Mouse (Mus musculus) c-Kit-positive CD71-negative TER-119-negative erythroid progenitor cells, embryonic 14.5 days (primary cell): Measurements from ENCODE around the gene Ripor1.
A peak's percentile ranks its signal among the peaks of the same experiment; 100 is the strongest.

ENCODE experiments used
- DNase-seq: peaks from one replicate; pipeline ENCODE4 v3.0.0-alpha.2; 2013; ENCODE audit warnings: low read depth

The Ripor1 gene

DNA sequence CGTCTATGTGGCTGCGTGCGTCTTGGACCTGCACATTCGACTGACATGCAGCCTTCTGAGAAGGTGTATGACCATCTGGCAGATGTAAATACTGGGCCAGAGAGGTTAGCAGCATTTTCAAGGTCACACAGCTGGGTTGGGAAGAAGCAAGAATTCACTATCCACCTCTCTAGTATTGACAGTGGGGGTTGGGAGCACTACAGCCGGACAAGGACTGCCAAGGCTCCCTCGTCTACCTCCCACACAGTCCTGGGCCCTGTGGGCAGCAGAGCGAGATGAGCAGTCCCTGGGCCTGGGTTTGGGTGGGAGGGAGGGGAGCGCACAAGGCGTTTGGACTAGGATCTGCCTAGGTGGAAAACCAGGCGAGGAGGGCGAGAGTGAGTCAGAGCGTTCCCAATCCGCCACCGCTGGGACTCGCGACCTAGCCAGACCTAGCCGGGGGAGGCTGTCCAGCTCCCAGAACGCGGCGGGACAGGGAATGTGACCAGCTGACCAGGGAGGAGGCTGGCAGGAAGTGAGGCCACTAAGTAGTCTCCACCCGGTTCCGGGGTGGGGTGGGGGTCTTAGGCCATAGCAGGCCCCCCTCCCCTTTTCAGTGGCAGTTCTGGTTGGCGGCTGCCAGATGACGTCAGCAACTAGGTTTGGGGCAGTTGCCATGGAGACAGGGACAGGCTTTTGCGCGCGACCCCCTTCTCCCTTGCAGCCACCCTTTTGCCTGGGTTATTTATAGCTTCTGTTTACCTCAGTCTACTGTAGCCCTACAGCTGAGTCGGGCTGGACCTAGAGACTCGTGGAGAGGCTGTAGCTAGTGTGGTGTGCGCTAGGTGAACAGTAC lies 1.4 kb downstream of the Ripor1 start:
- DNase-seq: no peak

DNA sequence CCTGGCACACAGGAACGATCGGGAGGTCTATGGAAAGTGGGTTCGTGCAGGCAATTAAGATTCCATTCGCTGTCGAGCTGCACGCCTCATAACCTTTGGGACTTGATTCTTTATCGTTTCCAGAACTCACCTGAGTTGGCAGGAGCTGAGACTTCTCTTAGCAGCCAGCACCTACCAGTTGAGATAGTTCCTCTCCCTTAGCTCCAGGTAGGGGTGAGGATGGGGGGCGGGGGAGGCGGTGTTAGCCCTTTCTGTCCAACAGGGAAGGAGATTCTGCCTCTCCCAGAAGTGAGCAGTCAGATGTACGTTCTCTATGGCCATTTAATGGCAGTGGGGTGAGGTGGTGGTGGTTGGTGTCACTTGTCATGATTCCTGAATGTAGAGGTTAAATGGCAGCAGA lies 2.0 kb downstream of the Ripor1 start:
- no peak for DNase-seq

DNA sequence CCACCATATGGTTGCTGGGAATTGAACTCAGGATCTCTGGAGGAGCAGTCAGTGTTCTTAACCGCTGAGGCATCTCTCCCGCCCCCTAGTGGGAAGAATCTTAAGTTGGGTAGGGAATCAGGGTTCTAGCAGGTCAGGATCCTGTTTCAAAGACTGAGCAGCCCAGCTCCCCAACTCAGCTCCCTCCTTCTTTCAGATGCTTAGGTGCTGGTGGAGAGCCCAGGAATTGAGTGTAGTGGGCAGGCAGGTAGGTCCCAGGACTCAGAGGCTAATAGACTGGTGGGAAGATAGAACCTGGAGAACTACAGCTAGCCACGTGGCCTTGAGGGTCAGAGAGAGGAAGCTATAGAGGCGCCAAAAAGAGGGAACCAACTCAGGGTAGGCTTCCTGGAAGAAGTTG lies 2.6 kb downstream of the Ripor1 start:
- DNase-seq: no peak

DNA sequence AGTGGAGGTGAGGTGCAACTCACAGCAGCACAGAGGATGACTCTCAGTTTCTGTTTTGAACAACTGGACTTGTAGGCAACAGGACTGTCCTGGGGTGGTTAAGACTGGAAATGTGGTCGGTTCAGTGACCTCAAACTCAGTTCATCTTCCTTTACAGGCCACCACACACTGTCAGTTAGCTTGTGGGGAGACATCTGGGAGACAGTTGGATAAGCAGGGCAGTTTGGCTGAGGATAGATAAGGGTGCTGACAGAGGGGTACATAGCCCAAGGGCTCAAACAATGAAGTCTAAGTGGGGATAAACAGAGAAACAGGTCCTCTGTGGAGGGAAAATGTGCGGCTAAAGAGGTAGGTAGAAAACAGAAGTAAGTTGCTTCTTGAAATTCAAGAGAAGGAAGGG lies 4.3 kb downstream of the Ripor1 start:
- DNase-seq: no peak

DNA sequence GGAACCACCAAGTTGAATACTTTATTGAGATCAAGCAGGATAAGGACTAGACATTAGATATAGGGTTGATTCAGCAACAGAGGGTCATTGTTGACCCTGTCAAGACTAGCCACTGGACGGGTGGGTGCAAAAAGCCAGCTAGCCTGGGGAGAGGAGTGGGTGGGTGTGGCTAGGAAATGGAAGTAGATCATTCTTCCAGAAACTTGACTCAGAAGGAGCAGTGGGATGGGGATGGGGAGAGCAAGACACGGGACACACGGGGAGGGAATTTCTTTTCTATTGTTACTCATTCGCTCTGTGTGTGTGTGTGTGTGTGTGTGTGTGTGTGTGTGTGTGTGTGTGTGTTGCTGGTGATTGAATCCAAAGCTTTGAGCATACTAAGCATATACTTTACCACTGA lies 4.7 kb downstream of the Ripor1 start:
- DNase-seq: no peak

DNA sequence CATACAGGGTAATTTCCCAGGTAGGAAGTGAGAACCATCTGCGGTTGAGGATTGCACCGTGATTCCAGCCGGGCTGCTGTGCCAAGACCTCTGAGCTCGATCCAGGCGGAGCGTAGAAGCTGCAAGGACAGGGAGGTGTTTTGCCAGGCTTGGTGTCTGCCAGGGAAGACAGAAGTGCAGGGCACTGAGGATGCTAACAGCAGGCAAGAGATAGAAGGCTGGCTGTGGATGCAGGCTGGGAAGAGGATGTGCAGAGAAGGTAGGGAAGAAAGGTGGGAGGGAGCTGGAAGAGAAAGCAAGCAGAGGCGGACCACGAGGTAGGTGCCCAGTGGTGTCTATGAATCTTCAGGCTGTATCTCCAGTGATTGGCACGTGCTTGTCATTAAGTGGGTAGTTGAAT lies 6.8 kb downstream of the Ripor1 start:
- no peak for DNase-seq

DNA sequence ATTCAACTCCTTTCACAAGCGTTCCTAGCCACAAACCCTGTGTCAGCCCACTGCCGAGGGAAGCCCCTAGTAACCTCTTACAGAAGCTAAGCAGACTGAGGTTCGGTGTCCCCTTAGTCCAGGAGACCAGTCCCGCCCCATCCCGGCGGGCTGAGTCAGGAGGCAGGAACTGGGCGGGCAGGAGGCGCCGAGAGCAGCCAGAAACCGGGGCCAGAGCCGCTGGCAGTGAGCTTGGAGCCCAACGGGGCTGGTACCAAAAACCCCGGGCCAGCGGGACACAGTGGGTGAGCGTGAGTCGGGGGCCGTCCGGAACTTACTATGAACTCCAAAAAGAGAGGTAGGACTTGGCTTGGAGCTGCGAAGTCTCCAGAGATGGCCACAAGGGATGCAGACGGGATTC lies 8.0 kb downstream of the Ripor1 start:
- no peak for DNase-seq

DNA sequence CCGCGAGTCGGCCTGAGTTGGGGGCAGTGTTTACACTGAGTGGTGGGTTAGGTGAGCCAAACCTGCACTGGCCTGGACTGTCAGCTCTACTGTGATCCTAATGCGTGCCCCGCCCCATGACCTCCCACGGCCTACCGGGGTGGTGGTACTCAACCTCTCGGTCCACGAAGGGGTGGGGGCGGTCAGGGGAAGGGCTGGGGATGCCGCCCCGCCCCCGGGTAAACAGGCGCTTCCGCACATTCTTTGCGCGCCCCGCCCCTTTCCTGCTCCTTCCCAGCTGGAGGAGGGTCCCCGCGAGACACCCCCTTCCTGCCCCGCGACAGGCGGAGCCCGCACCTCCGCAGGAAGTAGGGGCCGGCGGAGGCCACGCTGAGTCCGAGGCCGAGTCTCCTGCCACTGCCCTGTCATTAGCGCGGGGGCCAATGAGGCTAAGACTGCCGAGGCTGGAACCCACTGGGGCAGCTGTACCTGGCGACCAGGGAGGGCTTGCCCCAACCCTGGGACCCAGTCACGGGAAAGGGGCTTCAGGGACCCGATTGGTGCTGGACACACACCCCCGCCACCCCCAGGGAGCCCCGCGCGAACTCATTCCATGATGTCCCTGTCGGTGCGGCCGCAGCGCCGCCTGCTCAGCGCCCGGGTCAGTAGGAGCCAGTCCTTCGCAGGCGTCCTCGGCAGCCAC lies 8.9 kb downstream of the Ripor1 start:
- no peak for DNase-seq

DNA sequence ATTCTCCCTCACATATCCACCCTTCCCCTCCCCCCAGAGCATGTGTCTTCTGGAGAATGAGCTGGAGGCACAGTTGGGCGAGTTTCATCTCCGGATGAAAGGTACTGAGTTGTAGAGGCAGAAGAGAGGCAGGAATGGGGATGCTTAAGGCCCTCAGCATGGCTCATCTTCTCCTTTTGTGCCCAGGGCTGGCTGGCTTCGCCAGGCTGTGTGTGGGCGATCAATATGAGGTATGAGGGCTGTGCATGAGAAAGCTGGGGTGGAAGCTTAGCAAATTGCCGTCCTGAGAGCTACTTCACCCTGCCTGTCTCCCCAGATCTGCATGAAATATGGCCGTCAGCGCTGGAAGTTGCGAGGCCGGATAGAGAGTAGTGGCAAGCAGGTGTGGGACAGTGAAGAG lies 10.9 kb downstream of the Ripor1 start:
- DNase-seq: no peak

DNA sequence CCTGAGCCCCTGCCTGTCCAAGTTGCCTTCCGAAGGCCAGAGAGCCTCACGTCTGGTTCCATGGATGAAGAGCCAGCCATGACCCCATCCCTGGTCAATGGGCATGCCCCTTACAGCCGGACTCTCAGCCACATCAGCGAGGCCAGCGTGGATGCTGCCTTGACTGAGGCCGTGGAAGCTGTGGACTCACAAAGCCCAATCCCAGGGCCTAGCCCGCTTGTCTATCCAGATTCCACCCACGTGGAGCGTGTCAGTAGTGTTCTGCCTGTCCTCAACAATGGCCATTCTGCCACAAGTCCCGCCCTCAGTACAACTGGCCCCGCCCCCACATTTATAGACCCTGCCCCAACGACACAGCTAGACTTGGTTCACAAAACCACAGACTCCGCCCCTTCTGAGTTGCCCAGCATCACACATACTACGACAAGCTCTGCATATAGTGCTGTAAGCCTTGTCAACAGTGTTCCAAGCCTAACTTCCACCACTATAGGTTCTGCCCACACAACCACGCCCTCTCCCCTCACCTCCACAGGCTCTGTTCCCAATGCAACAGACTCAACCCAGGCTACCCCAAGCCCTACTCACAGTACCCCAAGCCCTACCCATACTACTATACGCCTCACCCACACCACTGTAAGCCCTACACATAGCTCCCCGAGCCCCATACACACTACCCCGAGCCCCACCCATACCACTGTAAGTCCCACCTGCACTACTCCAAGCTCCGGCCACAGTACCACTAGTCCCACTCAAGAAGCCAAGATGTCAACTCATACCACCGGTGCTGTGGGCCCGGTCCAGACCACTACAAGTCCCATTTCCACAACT lies 12.6 kb downstream of the Ripor1 start:
- no peak for DNase-seq

DNA sequence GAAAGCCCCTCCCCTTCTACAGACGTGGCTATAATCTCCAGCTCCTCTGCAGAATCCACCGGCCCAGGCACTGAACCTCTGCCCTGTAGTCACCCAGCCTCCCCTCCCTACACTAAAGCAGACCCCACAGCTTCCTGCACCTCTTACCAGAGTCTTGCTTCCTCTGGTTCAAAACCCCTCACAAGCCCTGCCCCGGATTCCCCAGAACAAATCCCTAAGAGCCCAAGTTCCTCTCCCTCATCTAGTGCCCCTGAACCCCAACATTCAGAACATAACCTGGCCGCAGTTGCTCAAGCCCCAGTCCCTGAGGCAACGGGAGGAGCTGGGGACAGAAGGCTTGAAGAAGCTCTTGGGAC lies 13.2 kb downstream of the Ripor1 start:
- no peak for DNase-seq

DNA sequence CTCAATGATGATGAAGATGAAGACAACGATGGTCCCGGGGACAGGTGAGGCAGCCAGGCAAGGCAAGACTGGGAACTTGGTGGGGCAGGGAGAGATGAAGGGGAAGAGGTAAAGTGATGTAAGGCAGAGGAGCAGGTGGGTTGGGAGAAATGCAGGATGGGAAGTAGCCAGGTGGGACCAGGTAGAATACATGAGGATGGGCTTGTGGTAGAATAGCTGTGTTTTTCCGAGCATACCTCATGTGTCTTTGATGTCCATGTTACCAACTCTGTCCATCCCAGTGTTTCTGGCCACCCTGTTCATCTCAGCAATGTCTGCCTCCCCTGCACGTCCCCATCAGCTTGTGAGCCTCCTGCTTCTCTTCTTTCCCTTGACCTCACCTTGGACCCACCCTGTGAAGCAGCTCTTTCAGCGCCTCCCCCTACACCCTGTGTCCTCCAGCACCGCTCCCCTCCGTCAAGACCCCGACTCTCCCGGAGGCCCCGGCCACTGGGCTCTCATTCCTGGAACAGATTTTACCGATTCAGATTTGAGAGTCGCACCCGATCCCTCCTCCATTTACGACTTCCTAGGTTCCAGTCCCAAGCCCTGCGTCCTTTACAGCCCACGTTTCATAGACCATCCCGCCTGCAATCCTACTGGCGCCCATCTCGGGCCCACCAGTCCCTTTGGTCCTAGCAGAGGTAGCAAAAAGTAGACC lies 14.0 kb downstream of the Ripor1 start:
- no peak for DNase-seq

DNA sequence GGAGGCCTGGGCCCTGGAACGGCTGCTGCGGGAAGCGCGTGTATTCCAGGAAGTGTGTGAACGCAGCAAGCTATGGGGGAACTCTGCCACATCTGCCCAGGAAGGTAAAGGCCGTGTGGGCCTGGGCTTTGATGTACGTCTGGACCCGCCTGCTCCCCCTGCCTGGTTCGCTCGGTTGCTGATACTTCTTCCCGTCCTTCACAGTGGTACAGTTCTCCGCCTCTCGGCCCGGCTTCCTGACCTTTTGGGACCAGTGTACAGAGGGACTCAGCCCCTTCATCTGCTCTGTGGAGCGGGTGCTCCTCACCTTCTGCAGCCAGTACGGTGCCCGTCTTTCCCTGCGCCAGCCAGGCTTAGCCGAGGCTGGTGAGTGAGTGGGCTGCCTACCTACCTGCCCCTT lies 15.2 kb downstream of the Ripor1 start:
- no peak for DNase-seq

DNA sequence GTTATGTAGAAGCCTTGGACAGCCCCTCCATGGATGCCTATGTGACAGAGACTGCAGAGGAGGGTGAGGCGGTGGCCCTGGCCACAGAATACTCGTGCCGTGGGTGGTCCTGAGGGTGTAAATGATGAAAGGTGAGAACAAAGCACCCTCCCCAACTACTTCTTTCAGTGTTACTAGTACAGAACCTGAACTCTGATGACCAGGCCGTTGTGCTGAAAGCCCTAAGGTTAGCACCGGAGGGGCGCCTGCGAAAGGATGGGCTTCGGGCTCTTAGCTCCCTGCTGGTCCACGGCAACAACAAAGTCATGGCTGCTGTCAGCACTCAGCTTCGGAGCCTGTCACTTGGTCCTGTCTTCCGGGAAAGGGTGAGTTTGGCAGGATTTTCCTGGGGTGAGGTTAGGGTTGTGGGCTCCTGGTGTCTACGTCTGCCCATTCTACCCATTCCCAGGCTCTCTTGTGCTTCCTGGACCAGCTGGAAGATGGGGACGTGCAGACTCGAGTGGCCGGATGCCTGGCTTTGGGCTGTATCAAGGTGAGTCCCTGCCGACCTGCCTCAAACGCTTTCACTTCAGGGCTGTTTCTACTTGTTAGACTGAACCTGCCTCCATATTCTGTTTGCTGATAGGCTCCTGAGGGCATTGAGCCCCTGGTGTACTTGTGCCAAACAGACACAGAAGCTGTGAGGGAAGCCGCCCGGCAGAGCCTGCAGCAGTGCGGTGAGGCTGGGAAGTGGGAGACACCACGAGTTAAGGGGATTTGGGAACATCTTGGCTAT lies 16.1 kb downstream of the Ripor1 start:
- DNase-seq: no peak

DNA sequence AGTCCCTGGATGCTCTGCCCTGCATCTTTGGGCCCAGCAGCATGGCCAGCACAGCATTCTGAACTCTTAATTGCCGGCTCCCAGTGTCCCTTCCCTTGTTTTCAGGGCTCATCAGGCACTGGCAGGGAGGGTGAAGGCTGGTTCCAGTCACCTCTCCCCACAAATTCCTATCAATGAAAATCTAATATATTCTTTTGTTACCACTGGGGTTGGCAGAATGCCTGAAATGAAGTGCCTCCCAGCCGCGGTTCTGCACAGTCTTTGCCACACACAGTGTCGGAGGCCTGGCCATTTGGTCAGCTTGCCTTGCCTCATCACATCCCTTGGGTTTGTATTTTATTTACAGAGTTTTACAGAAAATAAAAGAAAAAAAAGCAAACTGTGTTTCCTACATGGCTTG lies 16.8 kb downstream of the Ripor1 start:
- DNase-seq: no peak

DNA sequence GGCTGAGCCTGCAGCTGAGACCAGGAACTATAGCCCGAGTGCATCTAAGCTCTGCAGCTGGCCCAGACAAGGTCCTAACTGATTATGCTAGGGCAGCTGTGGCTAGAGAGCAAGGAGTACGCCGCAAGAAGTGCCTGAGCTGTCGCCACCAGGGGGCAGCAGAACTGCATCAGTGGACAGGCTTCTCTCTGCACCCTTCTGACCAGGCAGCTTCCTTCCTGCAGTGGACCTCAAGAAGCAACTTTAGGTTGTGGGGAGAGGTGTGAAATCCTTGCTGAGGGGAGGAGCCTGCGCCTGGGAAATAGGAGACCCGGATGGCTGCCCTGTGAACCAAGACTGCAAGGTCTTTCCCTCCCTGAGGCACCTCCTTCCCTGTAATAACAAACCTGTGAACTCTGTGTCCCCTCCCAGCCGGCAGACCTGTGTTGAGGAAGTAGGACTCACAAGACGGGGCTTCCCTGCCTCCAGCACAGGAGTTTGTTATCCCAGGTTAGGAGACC lies 17.4 kb downstream of the Ripor1 start:
- DNase-seq: peak; percentile 97

DNA sequence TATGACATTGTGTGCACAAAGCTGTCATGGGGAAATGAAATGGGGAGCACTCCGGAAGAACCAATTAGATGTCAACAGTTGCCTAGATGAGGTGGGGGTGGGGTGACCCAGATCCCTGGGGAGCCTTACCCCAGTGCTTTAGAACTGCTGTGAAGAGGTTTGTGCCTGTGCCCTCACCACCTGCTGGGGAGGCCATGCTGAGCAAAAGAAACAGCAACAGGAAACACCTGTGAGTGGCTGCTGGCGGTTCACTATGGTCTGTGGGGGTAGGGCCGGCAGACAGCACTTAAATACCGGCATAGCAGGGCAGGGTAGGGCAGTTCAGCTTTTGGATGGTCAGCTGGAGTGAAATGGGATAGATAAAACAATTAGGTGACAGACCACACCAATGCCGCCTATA lies 18.1 kb downstream of the Ripor1 start:
- DNase-seq: no peak

DNA sequence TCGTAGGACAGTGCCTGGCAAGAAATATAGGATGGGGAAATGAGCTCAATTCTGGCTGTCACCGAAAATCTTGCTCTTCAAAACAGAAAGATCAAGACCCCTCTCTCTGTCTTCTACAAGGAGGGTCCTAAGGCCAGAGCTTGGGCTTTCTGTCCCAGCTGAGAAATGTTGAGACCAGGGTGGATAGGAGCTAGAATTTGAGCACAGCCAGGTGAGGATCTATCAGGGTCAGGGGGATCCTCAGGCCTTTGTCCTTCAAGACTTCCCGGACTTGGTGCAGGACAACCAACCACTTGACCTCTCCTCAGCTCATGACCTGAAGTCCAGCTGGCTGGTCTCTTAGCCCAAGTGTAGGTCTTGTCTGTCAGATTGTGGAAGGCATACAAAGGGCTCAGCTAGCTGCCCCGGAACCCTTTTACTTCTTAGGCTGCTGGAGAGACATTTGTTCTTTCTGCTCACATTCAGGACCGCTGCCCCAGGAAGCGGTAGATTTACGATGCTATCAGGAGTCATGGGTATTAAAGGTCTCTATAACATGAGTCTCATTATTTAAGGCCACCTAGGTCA lies 18.7 kb downstream of the Ripor1 start:
- DNase-seq: no peak

DNA sequence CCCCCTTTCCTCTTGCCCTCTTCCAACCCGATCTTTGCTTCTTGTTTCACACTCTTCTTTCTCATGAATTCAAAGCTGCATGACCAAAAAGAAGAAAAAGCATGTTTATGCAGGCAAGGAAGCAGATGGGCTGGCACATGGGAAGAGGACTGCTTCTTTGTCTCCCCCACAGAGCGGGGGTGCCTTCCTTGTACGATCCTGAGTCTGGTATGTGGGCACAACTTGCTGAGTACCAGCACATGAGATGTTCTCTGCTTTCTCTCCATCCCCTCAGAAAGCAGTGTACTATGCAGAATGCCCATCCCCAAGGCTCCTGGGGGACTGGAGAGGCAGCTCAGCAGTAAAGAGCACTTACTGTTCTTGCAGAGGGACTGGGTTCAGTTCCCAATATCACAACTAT lies 19.3 kb downstream of the Ripor1 start:
- DNase-seq: no peak

DNA sequence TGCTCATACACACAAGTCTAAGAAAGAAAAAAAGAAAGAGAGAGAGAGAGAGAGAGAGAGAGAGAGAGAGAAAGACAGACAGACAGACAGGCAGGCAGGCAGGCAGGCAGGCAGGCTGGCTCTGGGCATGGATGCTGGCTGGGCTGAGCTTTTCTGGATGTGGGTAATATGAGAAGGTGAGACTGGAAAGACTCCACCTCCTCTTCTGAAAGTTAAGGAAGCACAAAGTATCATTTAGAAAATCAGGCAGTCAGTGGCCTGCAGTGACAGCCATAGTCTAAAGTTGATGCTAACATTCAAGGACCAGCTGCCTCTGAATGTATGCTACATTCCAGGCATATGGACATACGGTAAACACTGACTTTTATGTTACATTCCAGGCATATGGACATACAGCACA lies 19.8 kb downstream of the Ripor1 start:
- DNase-seq: no peak

DNA sequence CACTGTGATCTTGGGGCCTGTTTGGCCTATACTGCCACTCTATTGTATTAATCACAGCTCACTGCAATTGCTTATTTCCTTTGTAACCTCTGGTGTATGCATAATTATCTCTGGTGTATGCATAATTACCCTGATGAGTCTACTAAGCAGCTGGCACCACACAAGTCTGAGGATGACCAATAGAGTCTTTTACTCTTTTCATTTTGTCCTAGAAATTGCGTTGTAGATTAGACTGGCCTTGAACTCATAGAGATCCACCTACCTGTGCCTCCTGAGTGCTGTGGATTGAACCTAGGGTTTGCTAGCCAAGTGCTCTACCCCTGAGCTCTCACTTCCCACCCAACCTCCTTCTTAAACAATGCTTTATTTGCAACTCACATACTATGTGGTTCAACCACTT lies 21.0 kb downstream of the Ripor1 start:
- DNase-seq: no peak
